Mouse (Mus musculus) left cerebral cortex, adult 18-20 months (tissue): ENCODE results near the gene Iah1. TPM values are rescaled to one million over a fixed set of nuclear protein-coding genes. Genes with fewer than 3 reads are reported as not detected.

ENCODE experiments used
- DNase-seq, 2 experiments: peaks; one replicate each; pipeline ENCODE4 v3.0.0; 2021 to 2022; ENCODE audit warnings: low spot score in 2 of 2, mixed read lengths in 1 of 2
- long read RNA-seq, 2 experiments: library from polyadenylated mRNA; stranded (forward); transcript quantifications; one replicate each; pipeline ENCODE4 v2.0.0; 2021
- total RNA-seq, 2 experiments: library from RNA; stranded (reverse); gene quantifications; 2 replicates each; pipeline ENCODE4 v1.2.3; 2021

Gene Iah1
- 10 to 100 TPM; 12.3 to 13.0 TPM for total RNA-seq
- long read RNA-seq, experiment 1, transcript Iah1-201 (6 exons, 1,141 nt): major isoform, 10 of 13 reads
- long read RNA-seq, experiment 1, partial matches to known transcripts: 1 of 13 reads
- long read RNA-seq, experiment 1, other reads (novel, unspliced or antisense): 2 of 13 reads
- long read RNA-seq, experiment 2, transcript Iah1-201 (6 exons, 1,141 nt): major isoform, 9 of 16 reads
- long read RNA-seq, experiment 2, partial matches to known transcripts: 1 of 16 reads
- long read RNA-seq, experiment 2, other reads (novel, unspliced or antisense): 6 of 16 reads

GRCm38 (mm10) chr12:21315923-21316868 lies at the start of gene Iah1:
Iah1 (plus strand) TSS chr12:21316389.
- peak; percentile 74 to 80 for DNase-seq

- DNase-seq: no peak
Measured at GRCm38 (mm10) chr12:21266784-21267098, 49.4 kb upstream of the Iah1 start.

GRCm38 (mm10) chr12:21268083-21268616 lies 48.0 kb upstream of the Iah1 start:
- no peak for DNase-seq

GRCm38 (mm10) chr12:21274446-21274845 lies 41.7 kb upstream of the Iah1 start:
- no peak for DNase-seq

- DNase-seq: no peak
Measured at GRCm38 (mm10) chr12:21277352-21277864, 38.8 kb upstream of the Iah1 start.

GRCm38 (mm10) chr12:21284761-21285441 lies 31.3 kb upstream of the Iah1 start, which contains the start of gene Cpsf3:
Cpsf3 (plus strand) TSS chr12:21285391.
- DNase-seq: no peak

- no peak for DNase-seq
Measured at GRCm38 (mm10) chr12:21285508-21286242, 30.5 kb upstream of the Iah1 start.

- peak; percentile 99 for DNase-seq
Measured at GRCm38 (mm10) chr12:21286243-21286622, 30.0 kb upstream of the Iah1 start, which contains the start of gene Itgb1bp1. Itgb1bp1 (minus strand) TSS chr12:21286284.

- DNase-seq: no peak
Measured at GRCm38 (mm10) chr12:21286712-21287650, 29.2 kb upstream of the Iah1 start.

GRCm38 (mm10) chr12:21288716-21289395 lies 27.3 kb upstream of the Iah1 start:
- no peak for DNase-seq

- DNase-seq: no peak
Measured at GRCm38 (mm10) chr12:21289651-21290050, 26.5 kb upstream of the Iah1 start.

GRCm38 (mm10) chr12:21298856-21299255 lies 17.3 kb upstream of the Iah1 start:
- DNase-seq: no peak

- no peak for DNase-seq
Measured at GRCm38 (mm10) chr12:21301324-21301723, 14.9 kb upstream of the Iah1 start.

- DNase-seq: no peak
Measured at GRCm38 (mm10) chr12:21301932-21302331, 14.3 kb upstream of the Iah1 start.

GRCm38 (mm10) chr12:21302361-21302783 lies 13.8 kb upstream of the Iah1 start:
- no peak for DNase-seq

GRCm38 (mm10) chr12:21305741-21306140 lies 10.4 kb upstream of the Iah1 start:
- no peak for DNase-seq

- no peak for DNase-seq
Measured at GRCm38 (mm10) chr12:21306721-21307120, 9.5 kb upstream of the Iah1 start.

- no peak for DNase-seq
Measured at GRCm38 (mm10) chr12:21312201-21312600, 4.0 kb upstream of the Iah1 start.

- no peak for DNase-seq
Measured at GRCm38 (mm10) chr12:21316869-21317265, 678 bp downstream of the Iah1 start.
